In the genomic region with DNA sequence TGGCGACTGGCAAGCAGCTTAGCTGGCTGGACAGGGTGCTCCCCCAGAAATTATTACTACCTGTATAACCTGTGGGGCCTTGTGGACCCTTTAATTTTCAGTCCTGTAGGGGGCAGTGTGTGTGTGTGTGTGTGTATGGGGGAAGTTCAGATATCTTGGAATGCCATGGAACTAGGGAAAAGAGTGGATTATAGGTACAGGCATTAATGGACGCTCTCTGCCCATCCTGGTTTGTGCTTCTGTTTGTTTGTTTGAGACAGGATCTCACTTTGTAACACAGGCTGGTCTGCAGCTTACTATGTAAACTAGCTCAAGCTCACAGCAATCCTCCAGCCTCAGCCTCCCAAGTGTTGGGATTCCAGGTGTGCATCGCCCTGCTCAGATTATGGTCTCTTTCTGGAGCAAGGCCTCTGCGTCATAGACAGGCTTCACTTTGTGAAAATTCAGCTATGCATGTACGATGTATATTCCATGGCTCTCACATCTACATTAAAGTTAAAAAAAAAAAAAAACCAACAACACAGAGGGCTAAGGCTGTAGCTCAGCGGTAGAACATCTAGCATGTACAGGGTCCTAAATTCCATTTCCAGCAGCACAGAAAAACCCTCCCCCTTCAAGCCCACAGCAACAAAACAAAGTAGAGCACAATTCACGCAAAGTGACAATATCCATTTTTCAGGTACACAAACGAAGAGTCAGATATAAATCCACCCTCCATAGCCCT, we compare ENCODE assay signal across 8 mouse cellular contexts. TPM values are rescaled to one million over a fixed set of nuclear protein-coding genes. Genes with fewer than 3 reads are reported as not detected.
DNase-seq lines count a peak whose midpoint lies in the region; ATAC-seq and TF ChIP-seq lines count a peak whose summit lies in the region.

No protein-coding gene starts in this region.

- TF ChIP-seq POLR2A in spleen, adult 2 months (IDR thresholded peaks at IDR 0.05; ENCODE audit: low read depth, low read length): no peak

- 28% methylated on average over 8 of the region's 8 CpGs for WGBS in spleen, adult 2 months
- 33% methylated on average over 8 of the region's 8 CpGs for WGBS in hindbrain, embryonic 16.5 days
- 15% methylated on average over 8 of the region's 8 CpGs for WGBS in liver, embryonic 13.5 days (ENCODE audit: insufficient replicate concordance)
- 22% methylated on average over 8 of the region's 8 CpGs for WGBS in neural tube, embryonic 14.5 days

- ATAC-seq in erythroid progenitor cell, adult 5-6 weeks (replicated peaks; ENCODE audit: low FRiP score, poor library complexity, severe bottlenecking): peak; percentile 64
- peak; percentile 69 for ATAC-seq in hindbrain, embryonic 16.5 days
- ATAC-seq in liver, embryonic 13.5 days (ENCODE audit: low read depth): peak; percentile 3; the same call in 1 of the 2 replicates
- ATAC-seq in neural tube, embryonic 14.5 days (ENCODE audit: low read depth): peak; percentile 55

- H3K9ac ChIP-seq in hindbrain, embryonic 16.5 days (ENCODE audit: low read depth, low read length): peak overlapping the region; percentile 36; the same call in 1 of the 2 replicates
- peak overlapping the region; percentile 66 for H3K9ac ChIP-seq in liver, embryonic 13.5 days
- peak overlapping the region; percentile 41; the same call in 1 of the 2 replicates for H3K9ac ChIP-seq in neural tube, embryonic 14.5 days (replicated peaks; ENCODE audit: low read depth, low read length)

- H3K27ac ChIP-seq in spleen, adult 2 months (ENCODE audit: insufficient read depth, low read length): peak overlapping the region; percentile 83
- H3K27ac ChIP-seq in hindbrain, embryonic 16.5 days (ENCODE audit: low read depth, low read length): peak overlapping the region; percentile 76
- H3K27ac ChIP-seq in liver, embryonic 13.5 days: peak overlapping the region; percentile 82
- H3K27ac ChIP-seq in neural tube, embryonic 14.5 days (ENCODE audit: low read depth, low read length): peak overlapping the region; percentile 80

- H3K4me3 ChIP-seq in spleen, adult 2 months (ENCODE audit: extremely low read depth, insufficient read depth, insufficient read length): peak overlapping the region; percentile 67
- peak overlapping the region; percentile 35 for H3K4me3 ChIP-seq in hindbrain, embryonic 16.5 days (ENCODE audit: low read length)
- peak overlapping the region; percentile 53 for H3K4me3 ChIP-seq in liver, embryonic 13.5 days (replicated peaks)
- peak overlapping the region; percentile 30 for H3K4me3 ChIP-seq in neural tube, embryonic 14.5 days (ENCODE audit: low read depth, low read length)

- no peaks in the 10 kb centered on the region for H3K36me3 ChIP-seq in spleen, adult 2 months (ENCODE audit: control insufficient read depth, insufficient read depth, low read length)
- no peaks in the 10 kb centered on the region for H3K36me3 ChIP-seq in hindbrain, embryonic 16.5 days (ENCODE audit: control insufficient read depth, insufficient read depth, low read length)
- no peaks in the 10 kb centered on the region for H3K36me3 ChIP-seq in liver, embryonic 13.5 days
- H3K36me3 ChIP-seq in neural tube, embryonic 14.5 days (ENCODE audit: control insufficient read depth, insufficient read depth, low read length): no peaks in the 10 kb centered on the region

- peak overlapping the region; percentile 52 for H3K4me2 ChIP-seq in hindbrain, embryonic 16.5 days (ENCODE audit: low read length)
- peak overlapping the region; percentile 68 for H3K4me2 ChIP-seq in liver, embryonic 13.5 days
- H3K4me2 ChIP-seq in neural tube, embryonic 14.5 days (ENCODE audit: low read depth, low read length): peak overlapping the region; percentile 47

- H3K9me3 ChIP-seq in hindbrain, embryonic 16.5 days (ENCODE audit: control insufficient read depth, low read length): no peaks in the 10 kb centered on the region
- no peaks in the 10 kb centered on the region for H3K9me3 ChIP-seq in liver, embryonic 13.5 days (replicated peaks)
- H3K9me3 ChIP-seq in neural tube, embryonic 14.5 days (ENCODE audit: control insufficient read depth, low read length): no peaks in the 10 kb centered on the region

- DNase-seq in spleen, adult 2 months (ENCODE audit: low read depth in 1 of 2, low spot score in 2 of 2): peak in 1 of 2 experiments; percentile 33
- no peak for DNase-seq in spleen, adult 12 weeks (ENCODE audit: low spot score)
- DNase-seq in brain, adult 2 months (ENCODE audit: low read depth, low spot score): peak; percentile 76
- no peak for DNase-seq in liver, embryonic 13.5 days
- no peak for DNase-seq in gastrocnemius, adult 8-10 months (ENCODE audit: low spot score in 2 of 2)

- no peaks in the 10 kb centered on the region for H3K27me3 ChIP-seq in spleen, adult 2 months (ENCODE audit: control insufficient read depth, insufficient read depth, low read length)
- H3K27me3 ChIP-seq in hindbrain, embryonic 16.5 days (replicated peaks; ENCODE audit: control insufficient read depth, insufficient read depth, low read length): no peaks in the 10 kb centered on the region; the same call in 1 of the 2 replicates
- H3K27me3 ChIP-seq in liver, embryonic 13.5 days: no peaks in the 10 kb centered on the region
- no peaks in the 10 kb centered on the region for H3K27me3 ChIP-seq in neural tube, embryonic 14.5 days (ENCODE audit: control insufficient read depth, insufficient read depth, low read length)

- peak; percentile 9; the same call in 1 of the 2 replicates for TF ChIP-seq CTCF in spleen, adult 2 months (IDR thresholded peaks at IDR 0.05; ENCODE audit: extremely low read depth, insufficient read depth, insufficient read length, insufficient replicate concordance)

- H3K4me1 ChIP-seq in spleen, adult 2 months (ENCODE audit: control insufficient read depth, insufficient read depth, insufficient read length): no peaks in the 10 kb centered on the region; the same call in 1 of the 2 replicates
- no peaks in the 10 kb centered on the region for H3K4me1 ChIP-seq in hindbrain, embryonic 16.5 days (ENCODE audit: control insufficient read depth, insufficient read depth, low read depth, low read length)
- H3K4me1 ChIP-seq in liver, embryonic 13.5 days (replicated peaks): peaks cover 20% of the 10 kb centered on the region
- no peaks in the 10 kb centered on the region for H3K4me1 ChIP-seq in neural tube, embryonic 14.5 days (ENCODE audit: control insufficient read depth, insufficient read depth, low read length)

RNA-seq across cellular contexts. Expression of a gene that starts 50.7 kb away (rescaled TPM):
- polyA plus RNA-seq in spleen, adult 2 months (2012; rRNA removed): 9.3 and 12.1 TPM in 2 replicates
- total RNA-seq in erythroid progenitor cell, adult 5-6 weeks (2015; ENCODE audit: low replicate concordance): 87.6 and 87.9 TPM in 2 replicates
- total RNA-seq in erythroid progenitor cell, adult 5-6 weeks (2017; ENCODE audit: low replicate concordance): 95.5 and 132 TPM in 2 replicates
- 90.9 and 93.3 TPM in 2 replicates for polyA plus RNA-seq in hindbrain, embryonic 16.5 days (2015; fragmentation: Nextera tagmentation; extraction: Ambion mirVana)
- polyA plus RNA-seq in liver, embryonic 13.5 days (2015; fragmentation: Nextera tagmentation; extraction: Ambion mirVana): 66.1 and 85.7 TPM in 2 replicates
- polyA plus RNA-seq in neural tube, embryonic 14.5 days (2014; fragmentation: Nextera tagmentation; extraction: Ambion mirVana): 132 and 134 TPM in 2 replicates
- total RNA-seq in gastrocnemius, adult 8-10 months (2022): 100 to 1,000 TPM; 130 to 209 (median 160) TPM

Comparison
In these comparisons a context has a peak if more than half of its experiments do, and no peak if none do; other contexts are left out.
1. ATAC-seq: peak in every context shown above with its lines; median percentile 69 in hindbrain, embryonic 16.5 days; 64 in erythroid progenitor cell, adult 5-6 weeks; 55 in neural tube, embryonic 14.5 days; 3 in liver, embryonic 13.5 days.